Mouse (Mus musculus): ENCODE measurements at regions not wholly inside any gene's neighbourhood (a gene's known extent, or its start where the extent isn't known, plus 50 kb on each side); places are given as distances from the start of the nearest gene placed in this dataset.
A peak's percentile ranks its signal among the peaks of the same experiment; 100 is the strongest.
"Not testable (repeated sequence)": the region's sequence is repeated elsewhere in the genome, so short reads cannot be mapped to it uniquely, and the experiment has no call there.

GRCm38 (mm10) chr2:147307488-147308386, 54.0 kb upstream of the Pax1 start:
- Histone ChIP-seq H3K4me1 (ENCODE audit: control insufficient read depth, insufficient read depth, low read length) (no peaks in the 10 kb centered on the region), H3K9me3 (replicated peaks; ENCODE audit: control insufficient read depth, low read length) (no peaks in the 10 kb centered on the region), H3K4me3 (ENCODE audit: low read depth, low read length) (no peak overlapping the region), H3K27ac (ENCODE audit: low read depth, low read length) (no peak overlapping the region), H3K4me2 (ENCODE audit: low read length) (no peak overlapping the region), H3K9ac (ENCODE audit: low read length) (no peak overlapping the region), H3K36me3 (ENCODE audit: control insufficient read depth, insufficient read depth, low read length) (no peaks in the 10 kb centered on the region), H3K27me3 (replicated peaks; ENCODE audit: control insufficient read depth, insufficient read depth, low read length) (peaks cover 8% of the 10 kb centered on the region)
- DNase-seq (ENCODE audit: low spot score) (peak; percentile 88), ATAC-seq (peak; percentile 92)
- 16% methylated on average over 12 of the region's 12 CpGs for WGBS

GRCm38 (mm10) chr2:147306728-147307127, 55.0 kb upstream of the Pax1 start:
- WGBS = 80% methylated on average over 6 of the region's 6 CpGs

GRCm38 (mm10) chr2:147305262-147305661, 56.5 kb upstream of the Pax1 start:
- peak; percentile 22; the same call in 1 of the 2 replicates for ATAC-seq
- 22% methylated on average over 5 of the region's 5 CpGs for WGBS
- Histone ChIP-seq H3K4me2 (ENCODE audit: low read length) (no peak overlapping the region), H3K36me3 (ENCODE audit: control insufficient read depth, insufficient read depth, low read length) (no peaks in the 10 kb centered on the region), H3K27ac (ENCODE audit: low read depth, low read length) (no peak overlapping the region), H3K27me3 (replicated peaks; ENCODE audit: control insufficient read depth, insufficient read depth, low read length) (peaks cover 10% of the 10 kb centered on the region), H3K9ac (ENCODE audit: low read length) (no peak overlapping the region), H3K9me3 (replicated peaks; ENCODE audit: control insufficient read depth, low read length) (no peaks in the 10 kb centered on the region), H3K4me1 (ENCODE audit: control insufficient read depth, insufficient read depth, low read length) (no peaks in the 10 kb centered on the region), H3K4me3 (ENCODE audit: low read depth, low read length) (no peak overlapping the region)
- DNase-seq (ENCODE audit: low spot score) = peak; percentile 81

More at GRCm38 (mm10) chr2:147306728-147307127, 55.0 kb upstream of the Pax1 start:
- no peak overlapping the region for H3K27ac ChIP-seq (ENCODE audit: low read depth, low read length)
- no peak overlapping the region for H3K9ac ChIP-seq (ENCODE audit: low read length)
- DNase-seq (ENCODE audit: low spot score) (no peak), ATAC-seq (no peak)
- H3K27me3 ChIP-seq (replicated peaks; ENCODE audit: control insufficient read depth, insufficient read depth, low read length) = peaks cover 8% of the 10 kb centered on the region
- no peaks in the 10 kb centered on the region for H3K36me3 ChIP-seq (ENCODE audit: control insufficient read depth, insufficient read depth, low read length)
- H3K4me3 ChIP-seq (ENCODE audit: low read depth, low read length) = no peak overlapping the region
- no peaks in the 10 kb centered on the region for H3K4me1 ChIP-seq (ENCODE audit: control insufficient read depth, insufficient read depth, low read length)
- H3K4me2 ChIP-seq (ENCODE audit: low read length) = no peak overlapping the region
- no peaks in the 10 kb centered on the region for H3K9me3 ChIP-seq (replicated peaks; ENCODE audit: control insufficient read depth, low read length)

- Histone ChIP-seq H3K27ac (ENCODE audit: low read depth, low read length) (no peak overlapping the region), H3K9me3 (replicated peaks; ENCODE audit: control insufficient read depth, low read length) (no peaks in the 10 kb centered on the region), H3K4me2 (ENCODE audit: low read length) (no peak overlapping the region), H3K4me1 (ENCODE audit: control insufficient read depth, insufficient read depth, low read length) (peaks cover 9% of the 10 kb centered on the region), H3K27me3 (replicated peaks; ENCODE audit: control insufficient read depth, insufficient read depth, low read length) (0 out of 2 replicates have a peak, but pooled peaks cover 3% of the 10 kb centered on the region), H3K9ac (ENCODE audit: low read length) (no peak overlapping the region), H3K36me3 (ENCODE audit: control insufficient read depth, insufficient read depth, low read length) (no peaks in the 10 kb centered on the region), H3K4me3 (ENCODE audit: low read depth, low read length) (no peak overlapping the region)
- 82% methylated on average over 1 of the region's 1 CpGs for WGBS
- DNase-seq (ENCODE audit: low spot score) (no peak), ATAC-seq (no peak)
Observed at GRCm38 (mm10) chr2:147300503-147300902, 61.2 kb upstream of the Pax1 start.

- no peak overlapping the region for H3K4me2 ChIP-seq (ENCODE audit: low read length)
- no peak overlapping the region for H3K4me3 ChIP-seq (ENCODE audit: low read depth, low read length)
- no peaks in the 10 kb centered on the region for H3K9me3 ChIP-seq (replicated peaks; ENCODE audit: control insufficient read depth, low read length)
- 65% methylated on average over 3 of the region's 3 CpGs for WGBS
- no peaks in the 10 kb centered on the region for H3K36me3 ChIP-seq (ENCODE audit: control insufficient read depth, insufficient read depth, low read length)
- 0 out of 2 replicates have a peak overlapping the region, but pooled peaks have one; percentile 21 for H3K27ac ChIP-seq (ENCODE audit: low read depth, low read length)
- H3K27me3 ChIP-seq (replicated peaks; ENCODE audit: control insufficient read depth, insufficient read depth, low read length) = 0 out of 2 replicates have a peak, but pooled peaks cover 3% of the 10 kb centered on the region
- no peak for DNase-seq (ENCODE audit: low spot score)
- no peak for ATAC-seq
- peaks cover 9% of the 10 kb centered on the region for H3K4me1 ChIP-seq (ENCODE audit: control insufficient read depth, insufficient read depth, low read length)
- no peak overlapping the region for H3K9ac ChIP-seq (ENCODE audit: low read length)
Observed at GRCm38 (mm10) chr2:147299359-147299758, 62.4 kb upstream of the Pax1 start.

- Histone ChIP-seq H3K27ac (ENCODE audit: low read depth, low read length) (peak overlapping the region; percentile 55), H3K4me3 (ENCODE audit: low read depth, low read length) (no peak overlapping the region), H3K4me2 (ENCODE audit: low read length) (no peak overlapping the region), H3K9ac (ENCODE audit: low read length) (no peak overlapping the region), H3K4me1 (ENCODE audit: control insufficient read depth, insufficient read depth, low read length) (peaks cover 9% of the 10 kb centered on the region), H3K9me3 (replicated peaks; ENCODE audit: control insufficient read depth, low read length) (no peaks in the 10 kb centered on the region), H3K27me3 (replicated peaks; ENCODE audit: control insufficient read depth, insufficient read depth, low read length) (0 out of 2 replicates have a peak, but pooled peaks cover 3% of the 10 kb centered on the region), H3K36me3 (ENCODE audit: control insufficient read depth, insufficient read depth, low read length) (no peaks in the 10 kb centered on the region)
- ATAC-seq = peak; percentile 96
- WGBS = 17% methylated on average over 7 of the region's 7 CpGs
- DNase-seq (ENCODE audit: low spot score) = peak; percentile 93
Observed at GRCm38 (mm10) chr2:147298499-147298896, 63.2 kb upstream of the Pax1 start.

- Histone ChIP-seq H3K36me3 (ENCODE audit: control insufficient read depth, insufficient read depth, low read length) (no peaks in the 10 kb centered on the region), H3K9me3 (replicated peaks; ENCODE audit: control insufficient read depth, low read length) (no peaks in the 10 kb centered on the region), H3K27me3 (replicated peaks; ENCODE audit: control insufficient read depth, insufficient read depth, low read length) (0 out of 2 replicates have a peak, but pooled peaks cover 3% of the 10 kb centered on the region), H3K4me1 (ENCODE audit: control insufficient read depth, insufficient read depth, low read length) (peaks cover 9% of the 10 kb centered on the region), H3K4me2 (ENCODE audit: low read length) (no peak overlapping the region), H3K4me3 (ENCODE audit: low read depth, low read length) (no peak overlapping the region), H3K27ac (ENCODE audit: low read depth, low read length) (peak overlapping the region; percentile 55), H3K9ac (ENCODE audit: low read length) (no peak overlapping the region)
- 62% methylated on average over 11 of the region's 11 CpGs for WGBS
- peak; percentile 75 for ATAC-seq
- DNase-seq (ENCODE audit: low spot score) = peak; percentile 71
Observed at GRCm38 (mm10) chr2:147297876-147298498, 63.7 kb upstream of the Pax1 start.

GRCm38 (mm10) chr2:147294926-147295325, 66.8 kb upstream of the Pax1 start:
- H3K4me3 ChIP-seq (ENCODE audit: low read depth, low read length); DNase-seq (ENCODE audit: low spot score); H3K36me3 ChIP-seq (ENCODE audit: control insufficient read depth, insufficient read depth, low read length); H3K27ac ChIP-seq (ENCODE audit: low read depth, low read length); H3K4me1 ChIP-seq (ENCODE audit: control insufficient read depth, insufficient read depth, low read length); H3K9me3 ChIP-seq (replicated peaks; ENCODE audit: control insufficient read depth, low read length); H3K9ac ChIP-seq (ENCODE audit: low read length); H3K27me3 ChIP-seq (replicated peaks; ENCODE audit: control insufficient read depth, insufficient read depth, low read length); H3K4me2 ChIP-seq (ENCODE audit: low read length); ATAC-seq: not testable (repeated sequence)
- 87% methylated on average over 2 of the region's 2 CpGs for WGBS

- H3K27me3 ChIP-seq (replicated peaks; ENCODE audit: control insufficient read depth, insufficient read depth, low read length) = no peaks in the 10 kb centered on the region
- peaks cover 7% of the 10 kb centered on the region for H3K4me1 ChIP-seq (ENCODE audit: control insufficient read depth, insufficient read depth, low read length)
- WGBS = 48% methylated on average over 3 of the region's 3 CpGs
- DNase-seq (ENCODE audit: low spot score) = no peak
- H3K4me2 ChIP-seq (ENCODE audit: low read length) = no peak overlapping the region
- no peak overlapping the region for H3K27ac ChIP-seq (ENCODE audit: low read depth, low read length)
- no peak overlapping the region for H3K9ac ChIP-seq (ENCODE audit: low read length)
- H3K4me3 ChIP-seq (ENCODE audit: low read depth, low read length) = no peak overlapping the region
- no peaks in the 10 kb centered on the region for H3K36me3 ChIP-seq (ENCODE audit: control insufficient read depth, insufficient read depth, low read length)
- no peaks in the 10 kb centered on the region for H3K9me3 ChIP-seq (replicated peaks; ENCODE audit: control insufficient read depth, low read length)
- ATAC-seq = no peak
Observed at GRCm38 (mm10) chr2:147293294-147293688, 68.4 kb upstream of the Pax1 start.

All from forebrain, embryonic 14.5 days (tissue).